Mouse (Mus musculus): ENCODE data around the gene Smurf2. TPM values are rescaled to one million over a fixed set of nuclear protein-coding genes. Genes with fewer than 3 reads are reported as not detected.
"Not testable (repeated sequence)": the region's sequence is repeated elsewhere in the genome, so short reads cannot be mapped to it uniquely, and the experiment has no call there.

Gene Smurf2
- polyA plus RNA-seq, 1 experiment = 13.7 TPM

DNA sequence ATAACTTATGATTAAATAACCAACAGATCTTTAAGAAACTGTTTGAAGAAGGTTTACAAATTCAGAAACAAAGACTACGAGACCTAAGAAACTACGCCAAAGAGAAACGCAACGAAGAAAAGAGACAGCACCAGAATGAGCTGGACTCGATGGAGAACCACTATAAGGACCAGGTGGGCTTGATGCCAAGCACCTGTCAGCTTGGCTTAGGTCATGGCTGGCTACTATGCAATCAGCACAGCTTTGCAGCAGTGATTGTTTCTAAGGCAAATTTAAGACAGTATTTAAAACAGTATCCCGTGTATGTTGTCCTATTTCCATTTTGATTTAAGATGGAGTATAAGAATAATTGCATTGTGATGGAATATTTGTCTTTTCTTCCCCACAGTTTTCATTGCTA, 102.7 kb downstream of the Smurf2 start:
- H3K4me1 ChIP-seq (ENCODE audit: control insufficient read depth, insufficient read depth, low read length) = peaks cover 21% of the 10 kb centered on the region
- no peak overlapping the region for H3K4me3 ChIP-seq (ENCODE audit: insufficient read depth, low read length)
- TF ChIP-seq POLR2A (IDR thresholded peaks at IDR 0.05; ENCODE audit: extremely low read depth, insufficient read depth, low read length) (no peak), CTCF (IDR thresholded peaks at IDR 0.05; ENCODE audit: extremely low read depth, insufficient read depth, low read length) (no peak)
- H3K27ac ChIP-seq (ENCODE audit: insufficient read depth, low read length) = peak overlapping the region; percentile 78; the same call in 1 of the 2 replicates

DNA sequence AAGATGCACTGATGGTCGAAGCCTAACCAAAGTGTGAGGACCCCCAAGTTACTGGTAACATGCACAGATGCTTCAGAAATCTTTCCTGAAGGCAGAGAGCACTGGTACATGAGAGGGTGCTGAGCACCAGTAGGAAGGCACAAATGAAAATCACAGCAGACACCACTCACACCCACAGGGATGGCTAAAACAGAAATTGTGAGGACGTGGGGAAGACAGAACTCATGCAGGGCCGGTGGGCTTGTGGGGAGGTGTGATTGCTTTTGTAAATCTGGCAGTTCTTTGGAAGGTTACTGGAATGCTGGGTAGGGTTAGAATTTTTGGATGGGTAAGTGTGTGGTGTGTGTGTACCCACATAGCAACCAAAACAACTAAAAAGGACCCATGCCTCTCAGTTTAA, 103.4 kb downstream of the Smurf2 start:
- no peak for TF ChIP-seq CTCF (IDR thresholded peaks at IDR 0.05; ENCODE audit: extremely low read depth, insufficient read depth, low read length)
- TF ChIP-seq POLR2A (IDR thresholded peaks at IDR 0.05; ENCODE audit: extremely low read depth, insufficient read depth, low read length) = no peak
- H3K27ac ChIP-seq (ENCODE audit: insufficient read depth, low read length) = no peak overlapping the region; the same call in 1 of the 2 replicates
- H3K4me1 ChIP-seq (ENCODE audit: control insufficient read depth, insufficient read depth, low read length) = peaks cover 19% of the 10 kb centered on the region
- H3K4me3 ChIP-seq (ENCODE audit: insufficient read depth, low read length) = no peak overlapping the region

DNA sequence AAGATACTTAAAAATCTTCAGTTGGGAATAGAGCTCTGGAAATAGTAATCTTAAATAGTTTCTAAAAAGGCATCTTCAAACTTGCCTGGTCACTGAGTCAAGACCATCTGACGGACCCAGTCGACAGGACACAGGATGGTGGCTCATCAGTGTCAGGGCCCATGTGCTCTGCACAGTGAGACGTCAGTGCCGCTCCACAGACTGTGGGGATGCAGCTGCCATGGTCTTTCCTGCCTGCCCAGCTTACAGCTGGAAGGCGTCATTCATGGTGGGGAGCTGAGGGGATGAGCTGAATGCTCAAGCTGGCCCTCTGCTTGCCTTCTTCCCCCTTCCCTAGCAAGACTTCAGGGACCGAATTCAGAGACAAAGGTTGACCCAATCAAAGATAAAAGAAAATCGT, 104.2 kb downstream of the Smurf2 start:
- no peak for TF ChIP-seq POLR2A (IDR thresholded peaks at IDR 0.05; ENCODE audit: extremely low read depth, insufficient read depth, low read length)
- TF ChIP-seq CTCF (IDR thresholded peaks at IDR 0.05; ENCODE audit: extremely low read depth, insufficient read depth, low read length) = no peak
- H3K4me3 ChIP-seq (ENCODE audit: insufficient read depth, low read length) = no peak overlapping the region
- H3K27ac ChIP-seq (ENCODE audit: insufficient read depth, low read length) = no peak overlapping the region
- peaks cover 18% of the 10 kb centered on the region for H3K4me1 ChIP-seq (ENCODE audit: control insufficient read depth, insufficient read depth, low read length)

DNA sequence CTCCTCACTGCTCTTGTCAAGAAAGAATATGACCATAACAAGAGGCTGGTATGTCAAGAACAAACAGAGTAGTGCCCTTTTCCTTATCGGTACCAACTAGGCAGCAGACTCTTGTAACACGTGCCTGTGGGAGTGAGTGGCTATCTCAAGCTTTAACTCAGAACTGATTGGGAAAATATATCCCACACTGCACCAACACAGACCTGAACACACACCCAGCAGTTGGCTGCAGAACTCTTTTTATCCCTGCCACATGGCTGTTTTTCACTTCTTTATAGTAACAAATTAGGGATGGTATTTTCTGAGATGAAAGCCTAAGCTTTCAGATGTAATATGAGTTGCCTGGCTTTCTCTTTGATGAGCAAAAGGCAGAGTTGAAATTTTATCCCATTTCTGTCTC, 104.8 kb downstream of the Smurf2 start:
- Histone ChIP-seq H3K27ac (ENCODE audit: insufficient read depth, low read length) (peak overlapping the region; percentile 33; the same call in 1 of the 2 replicates), H3K4me1 (ENCODE audit: control insufficient read depth, insufficient read depth, low read length) (peaks cover 14% of the 10 kb centered on the region), H3K4me3 (ENCODE audit: insufficient read depth, low read length) (no peak overlapping the region)
- TF ChIP-seq POLR2A (IDR thresholded peaks at IDR 0.05; ENCODE audit: extremely low read depth, insufficient read depth, low read length) = no peak
- TF ChIP-seq CTCF (IDR thresholded peaks at IDR 0.05; ENCODE audit: extremely low read depth, insufficient read depth, low read length) = no peak

DNA sequence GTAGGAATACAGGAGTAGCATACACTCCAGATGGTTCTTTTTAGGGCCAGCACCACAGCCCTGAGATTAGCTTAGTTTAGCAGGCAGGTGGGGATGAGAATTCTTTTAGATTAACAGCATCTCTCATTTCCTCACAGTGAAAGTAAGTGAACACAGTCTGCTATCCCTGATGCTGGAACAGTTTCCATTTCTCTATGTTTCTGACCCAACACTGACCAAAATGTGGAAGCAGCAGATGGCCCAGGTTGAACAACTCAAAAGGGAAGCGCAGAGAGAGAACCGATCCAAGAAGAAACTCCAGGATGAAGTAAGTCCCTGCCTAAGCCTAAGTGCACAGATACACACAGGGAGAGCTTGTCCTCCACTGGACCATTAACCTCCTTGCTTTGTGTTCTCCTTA, 105.2 kb downstream of the Smurf2 start:
- H3K27ac ChIP-seq (ENCODE audit: insufficient read depth, low read length) = peak overlapping the region; percentile 33; the same call in 1 of the 2 replicates
- H3K4me3 ChIP-seq (ENCODE audit: insufficient read depth, low read length) = no peak overlapping the region
- H3K4me1 ChIP-seq (ENCODE audit: control insufficient read depth, insufficient read depth, low read length) = peaks cover 14% of the 10 kb centered on the region

DNA sequence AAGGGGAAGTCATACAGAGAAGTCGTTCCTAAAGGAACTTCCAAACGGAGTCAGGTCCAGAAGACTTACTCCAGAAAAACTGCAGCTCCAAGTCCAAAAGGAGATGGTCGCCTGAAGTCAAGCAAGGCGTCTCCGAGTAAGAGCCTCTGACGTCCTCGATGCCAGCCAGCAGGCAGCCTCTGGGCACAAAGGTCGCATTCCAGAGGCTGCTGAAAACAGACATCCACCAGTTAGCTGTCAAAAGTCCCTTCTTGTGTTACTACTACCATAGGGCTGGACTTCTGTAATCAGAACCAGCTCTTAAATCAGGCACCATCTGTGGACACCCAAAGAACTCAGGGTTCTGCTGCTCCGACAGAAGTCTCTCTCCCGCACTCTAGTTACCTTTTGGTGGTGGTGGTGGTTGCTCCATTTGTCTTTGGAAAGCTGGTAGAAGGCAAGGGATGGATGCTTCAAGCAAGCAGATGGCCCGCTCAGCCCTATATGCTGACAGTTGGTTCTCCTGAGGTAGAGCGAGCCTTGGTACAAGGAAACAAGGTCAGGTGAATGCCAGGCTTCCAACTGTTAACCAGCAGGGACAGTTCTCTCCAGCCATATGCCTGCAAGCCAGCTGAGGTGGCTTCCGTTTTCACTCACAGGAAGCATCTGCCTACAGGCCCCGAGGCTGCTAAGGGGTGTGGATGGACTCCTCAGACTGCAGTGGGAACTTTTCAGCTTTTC, 105.8 kb downstream of the Smurf2 start:
- Histone ChIP-seq H3K4me3 (ENCODE audit: insufficient read depth, low read length) (no peak overlapping the region), H3K4me1 (ENCODE audit: control insufficient read depth, insufficient read depth, low read length) (peaks cover 14% of the 10 kb centered on the region), H3K27ac (ENCODE audit: insufficient read depth, low read length) (peak overlapping the region; percentile 14; the same call in 1 of the 2 replicates)
- TF ChIP-seq POLR2A (IDR thresholded peaks at IDR 0.05; ENCODE audit: extremely low read depth, insufficient read depth, low read length) = no peak

More for the DNA sequence above, 105.2 kb downstream of the Smurf2 start:
- no peak for TF ChIP-seq CTCF (IDR thresholded peaks at IDR 0.05; ENCODE audit: extremely low read depth, insufficient read depth, low read length)
- no peak for TF ChIP-seq POLR2A (IDR thresholded peaks at IDR 0.05; ENCODE audit: extremely low read depth, insufficient read depth, low read length)

DNA sequence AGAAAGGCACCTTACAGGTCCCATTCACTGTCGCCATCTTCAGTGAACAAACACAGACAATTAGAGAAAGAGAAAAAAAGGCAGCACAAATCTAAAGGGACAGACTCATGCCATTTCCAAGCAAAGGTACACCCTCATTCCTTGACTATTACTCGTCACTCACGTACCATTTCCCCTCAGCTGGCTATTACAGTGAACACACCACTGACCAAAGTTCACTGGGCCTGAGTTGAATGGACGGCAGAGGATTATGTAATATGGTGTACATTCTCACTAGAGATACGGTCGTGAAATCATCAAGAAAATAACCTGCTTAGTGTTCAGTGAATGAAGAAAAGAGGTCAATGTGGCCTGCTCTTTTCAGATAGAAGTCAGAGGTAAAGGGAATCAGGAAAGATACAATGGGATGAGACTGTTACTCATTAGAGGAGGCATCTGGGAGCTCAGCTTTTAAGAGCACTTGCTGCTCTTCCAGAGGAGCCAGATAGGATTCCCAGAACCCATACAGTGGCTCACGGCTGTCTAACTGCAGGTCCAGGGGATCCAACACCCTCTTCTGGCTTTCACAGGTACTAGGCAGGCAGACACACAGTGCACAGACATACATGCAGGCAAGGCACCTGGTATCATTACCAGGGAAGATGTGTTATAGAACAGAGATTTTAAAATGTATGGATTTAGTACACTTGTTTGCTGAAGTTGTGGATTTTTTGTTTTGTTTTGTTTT, 107.9 kb downstream of the Smurf2 start:
- TF ChIP-seq CTCF (IDR thresholded peaks at IDR 0.05; ENCODE audit: extremely low read depth, insufficient read depth, low read length) = no peak
- no peak for TF ChIP-seq POLR2A (IDR thresholded peaks at IDR 0.05; ENCODE audit: extremely low read depth, insufficient read depth, low read length)

DNA sequence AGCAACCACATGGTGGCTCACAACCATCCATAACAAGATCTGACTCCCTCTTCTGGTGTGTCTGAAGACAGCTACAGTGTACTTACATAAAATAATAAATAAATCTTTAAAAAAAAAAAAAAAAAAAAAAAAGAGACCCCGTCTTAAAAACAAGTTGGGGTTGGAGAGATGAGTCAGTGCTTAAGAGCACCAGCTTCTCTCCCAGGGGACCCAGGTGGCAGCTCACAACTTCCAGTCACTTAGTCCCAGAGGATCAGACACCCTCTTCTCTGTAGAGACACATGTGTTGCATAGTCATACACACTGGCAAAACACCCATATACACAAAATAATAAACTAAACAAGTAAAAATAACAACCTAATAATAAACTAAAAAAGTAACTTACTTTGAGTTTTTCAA, 113.1 kb downstream of the Smurf2 start:
- H3K4me3 ChIP-seq (ENCODE audit: insufficient read depth, low read length); H3K27ac ChIP-seq (ENCODE audit: insufficient read depth, low read length); H3K4me1 ChIP-seq (ENCODE audit: control insufficient read depth, insufficient read depth, low read length): not testable (repeated sequence)

More for the DNA sequence above, 107.9 kb downstream of the Smurf2 start:
- Histone ChIP-seq H3K4me1 (ENCODE audit: control insufficient read depth, insufficient read depth, low read length) (peaks cover 7% of the 10 kb centered on the region), H3K4me3 (ENCODE audit: insufficient read depth, low read length) (no peak overlapping the region), H3K27ac (ENCODE audit: insufficient read depth, low read length) (no peak overlapping the region)

DNA sequence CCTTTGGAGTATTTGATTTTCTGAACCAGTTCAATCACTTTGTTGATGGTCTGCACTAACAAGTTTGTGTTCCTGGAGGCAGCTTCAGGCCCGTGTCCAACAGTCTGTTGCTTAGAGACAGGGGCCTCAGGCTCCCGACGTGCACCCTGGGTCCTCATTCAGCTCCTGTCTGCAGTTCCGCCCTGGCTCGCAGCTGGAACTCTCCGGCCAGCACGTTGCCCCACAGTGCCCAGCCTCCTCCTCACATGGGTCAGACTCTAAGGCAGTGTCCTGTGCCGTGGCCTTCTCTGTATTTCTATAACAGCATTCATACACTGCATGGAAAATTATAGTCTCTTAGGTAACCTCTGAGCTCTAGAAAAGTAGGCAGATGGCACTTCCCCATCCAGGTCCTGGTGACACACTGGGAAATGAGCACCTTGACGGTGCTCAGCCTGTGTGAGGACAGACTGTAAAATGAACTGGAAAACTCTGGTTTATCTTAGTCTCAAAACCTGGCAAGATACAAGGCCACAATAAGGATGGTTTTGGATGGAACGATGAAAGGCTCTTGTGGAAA, 118.4 kb downstream of the Smurf2 start:
- Histone ChIP-seq H3K4me3 (ENCODE audit: insufficient read depth, low read length) (no peak overlapping the region), H3K4me1 (ENCODE audit: control insufficient read depth, insufficient read depth, low read length) (no peaks in the 10 kb centered on the region), H3K27ac (ENCODE audit: insufficient read depth, low read length) (no peak overlapping the region)
- no peak for TF ChIP-seq POLR2A (IDR thresholded peaks at IDR 0.05; ENCODE audit: extremely low read depth, insufficient read depth, low read length)
- TF ChIP-seq CTCF (IDR thresholded peaks at IDR 0.05; ENCODE audit: extremely low read depth, insufficient read depth, low read length) = no peak

DNA sequence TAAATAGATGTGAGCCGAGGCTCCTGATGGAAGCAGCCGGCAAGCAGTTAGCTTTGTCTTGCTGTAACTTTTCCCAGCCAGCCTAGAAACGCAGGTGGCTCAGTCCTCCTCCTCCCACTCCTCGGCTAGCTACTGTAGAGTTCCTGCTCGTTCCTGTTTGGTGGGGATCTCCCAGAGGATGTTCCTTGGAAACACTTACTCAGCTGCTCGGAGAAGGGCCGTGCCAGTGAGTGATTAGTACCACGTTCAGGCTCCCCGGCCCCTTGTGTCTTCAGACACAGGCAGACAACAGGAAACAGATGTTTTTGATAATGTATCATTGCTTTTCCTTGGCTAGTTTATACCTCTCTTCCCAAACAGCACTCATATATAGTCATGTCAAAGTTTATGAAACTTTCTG, 124.8 kb downstream of the Smurf2 start:
- Histone ChIP-seq H3K27ac (ENCODE audit: insufficient read depth, low read length) (no peak overlapping the region), H3K4me3 (ENCODE audit: insufficient read depth, low read length) (no peak overlapping the region), H3K4me1 (ENCODE audit: control insufficient read depth, insufficient read depth, low read length) (no peaks in the 10 kb centered on the region)
- TF ChIP-seq POLR2A (IDR thresholded peaks at IDR 0.05; ENCODE audit: extremely low read depth, insufficient read depth, low read length) (no peak), CTCF (IDR thresholded peaks at IDR 0.05; ENCODE audit: extremely low read depth, insufficient read depth, low read length) (no peak)

Data from cortical plate, adult 2 months (tissue).